Mouse (Mus musculus) lung, adult 10 weeks (tissue): Measurements from ENCODE around the gene Dnm2. TPM values are rescaled to one million over a fixed set of nuclear protein-coding genes. Genes with fewer than 3 reads are reported as not detected.

ENCODE experiments used
- polyA plus RNA-seq: library from polyadenylated mRNA; stranded (reverse); fragments of 350-450 nt; fragmentation: Illumina TruSeq; extraction: RNeasy Lipid Tissue Mini Kit (QIAGEN cat#74804); gene quantifications from one replicate; pipeline ENCODE4 v1.2.3, GENCODE M21; 2014; ENCODE audit warnings: low read depth, low replicate concordance; ENCODE audit not compliant: insufficient read depth

The Dnm2 gene
- 47.8 TPM for polyA plus RNA-seq

GRCm38 (mm10) chr9:21424631-21425555 lies at the start of gene Dnm2:
TSS of gene Dnm2 (plus strand) at chr9:21424908.

GRCm38 (mm10) chr9:21411669-21412550 lies 12.8 kb upstream of the Dnm2 start, which contains the start of gene Qtrt1:
TSS of gene Qtrt1 (plus strand) at chr9:21411837.

GRCm38 (mm10) chr9:21509772-21510688 lies 85.3 kb downstream of the Dnm2 start, which contains the start of gene Tmed1:
TSS of gene Tmed1 (minus strand) at chr9:21510252.

GRCm38 (mm10) chr9:21525937-21526633 lies 101.4 kb downstream of the Dnm2 start, which contains the start of gene AB124611:
TSS of gene AB124611 (plus strand) at chr9:21526176.

GRCm38 (mm10) chr9:21546789-21547074 lies 122.0 kb downstream of the Dnm2 start, which contains the start of gene Carm1:
TSS of gene Carm1 (plus strand) at chr9:21546894.

Other genes starting within 250 kb of the Dnm2 start
- gene Keap1, start 185.5 kb upstream of the Dnm2 start, polyA plus RNA-seq = 24.3 TPM
- gene S1pr5, start 176.5 kb upstream of the Dnm2 start, polyA plus RNA-seq = 1.3 TPM
- 25.0 TPM for gene Atg4d, start 159.6 kb upstream of the Dnm2 start, polyA plus RNA-seq
- 18.5 TPM for gene Kri1, start 136.9 kb upstream of the Dnm2 start, polyA plus RNA-seq
- gene Cdkn2d, start 133.5 kb upstream of the Dnm2 start, polyA plus RNA-seq = 20.3 TPM
- 27.2 TPM for gene Ap1m2, start 112.6 kb upstream of the Dnm2 start, polyA plus RNA-seq
- gene Slc44a2, start 104.2 kb upstream of the Dnm2 start, polyA plus RNA-seq = 118 TPM
- 18.5 TPM for gene Ilf3, start 57.0 kb upstream of the Dnm2 start, polyA plus RNA-seq
- gene Qtrt1, start 13.1 kb upstream of the Dnm2 start, polyA plus RNA-seq = 10.3 TPM
- 29.5 TPM for gene Tmed1, start 85.3 kb downstream of the Dnm2 start, polyA plus RNA-seq
- 16.2 TPM for gene AB124611, start 101.3 kb downstream of the Dnm2 start, polyA plus RNA-seq
- 14.0 TPM for gene Carm1, start 122.0 kb downstream of the Dnm2 start, polyA plus RNA-seq
- gene Timm29, start 167.8 kb downstream of the Dnm2 start, polyA plus RNA-seq = 17.7 TPM
- gene Yipf2, start 167.9 kb downstream of the Dnm2 start, polyA plus RNA-seq = 21.4 TPM
- gene Smarca4, start 191.3 kb downstream of the Dnm2 start, polyA plus RNA-seq = 16.8 TPM